Mouse (Mus musculus): ENCODE measurements at regions not wholly inside any gene's neighbourhood (a gene's known extent, or its start where the extent isn't known, plus 50 kb on each side); places are given as distances from the start of the nearest gene placed in this dataset.

DNA sequence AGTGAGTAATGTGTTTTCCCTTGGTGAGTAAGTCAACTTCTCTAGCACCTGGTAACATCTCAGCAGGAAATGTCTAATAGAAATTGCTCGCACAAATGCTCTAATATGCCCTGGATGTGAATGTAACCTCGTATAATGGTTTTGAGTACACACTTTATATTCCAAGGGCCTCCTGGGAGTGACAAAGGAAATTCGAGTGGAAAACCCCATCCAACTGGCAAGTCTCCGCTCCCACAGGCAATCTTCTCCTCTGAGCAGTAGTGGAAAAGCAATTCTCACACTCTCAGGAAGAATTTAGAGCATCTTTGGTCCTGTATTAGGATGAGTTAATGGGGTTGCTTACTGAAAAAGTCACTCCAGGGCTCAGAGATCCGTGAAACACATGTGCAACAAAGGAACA, 183.4 kb upstream of the Tll1 start:
- 64% methylated on average over 5 of the region's 5 CpGs for WGBS
- ATAC-seq = no peak
- Histone ChIP-seq H3K4me2 (ENCODE audit: low read length) (no peak overlapping the region), H3K9me3 (ENCODE audit: control insufficient read depth, low read length) (no peaks in the 10 kb centered on the region), H3K4me1 (replicated peaks; ENCODE audit: control insufficient read depth, insufficient read depth, low read length) (no peaks in the 10 kb centered on the region), H3K9ac (replicated peaks; ENCODE audit: low read depth, low read length) (no peak overlapping the region), H3K4me3 (replicated peaks; ENCODE audit: low read length) (no peak overlapping the region), H3K27me3 (replicated peaks; ENCODE audit: control insufficient read depth, insufficient read depth, low read length) (no peaks in the 10 kb centered on the region), H3K36me3 (ENCODE audit: control insufficient read depth, insufficient read depth) (no peaks in the 10 kb centered on the region), H3K27ac (ENCODE audit: low read length) (no peak overlapping the region)

DNA sequence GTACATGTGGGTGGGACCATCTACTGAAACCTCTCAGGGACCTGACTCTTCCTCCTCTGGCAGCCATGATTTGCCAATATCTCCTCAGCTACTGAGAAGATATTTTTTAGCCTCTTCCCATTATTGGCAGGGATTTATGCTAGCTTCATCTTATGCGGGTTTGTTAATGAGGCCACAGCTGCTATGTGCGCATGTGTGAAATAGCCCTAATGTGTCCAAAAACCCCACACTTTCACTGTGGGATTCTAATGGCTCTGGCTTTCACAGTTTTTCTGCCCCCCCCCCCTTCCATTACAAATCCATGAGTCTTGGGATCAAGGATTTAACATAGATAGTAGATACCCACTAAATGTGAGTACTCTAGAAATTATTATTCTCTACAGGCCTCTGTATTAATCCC, 182.2 kb upstream of the Tll1 start:
- H3K27me3 ChIP-seq (replicated peaks; ENCODE audit: control insufficient read depth, insufficient read depth, low read length) = no peaks in the 10 kb centered on the region
- H3K27ac ChIP-seq (ENCODE audit: low read length) = no peak overlapping the region
- ATAC-seq = peak; percentile 57; the same call in 1 of the 2 replicates
- no peaks in the 10 kb centered on the region for H3K36me3 ChIP-seq (ENCODE audit: control insufficient read depth, insufficient read depth)
- H3K9me3 ChIP-seq (ENCODE audit: control insufficient read depth, low read length) = no peaks in the 10 kb centered on the region
- WGBS = 57% methylated on average over 2 of the region's 2 CpGs
- H3K4me1 ChIP-seq (replicated peaks; ENCODE audit: control insufficient read depth, insufficient read depth, low read length) = no peaks in the 10 kb centered on the region
- no peak overlapping the region for H3K4me2 ChIP-seq (ENCODE audit: low read length)
- no peak overlapping the region for H3K4me3 ChIP-seq (replicated peaks; ENCODE audit: low read length)
- no peak overlapping the region for H3K9ac ChIP-seq (replicated peaks; ENCODE audit: low read depth, low read length)

DNA sequence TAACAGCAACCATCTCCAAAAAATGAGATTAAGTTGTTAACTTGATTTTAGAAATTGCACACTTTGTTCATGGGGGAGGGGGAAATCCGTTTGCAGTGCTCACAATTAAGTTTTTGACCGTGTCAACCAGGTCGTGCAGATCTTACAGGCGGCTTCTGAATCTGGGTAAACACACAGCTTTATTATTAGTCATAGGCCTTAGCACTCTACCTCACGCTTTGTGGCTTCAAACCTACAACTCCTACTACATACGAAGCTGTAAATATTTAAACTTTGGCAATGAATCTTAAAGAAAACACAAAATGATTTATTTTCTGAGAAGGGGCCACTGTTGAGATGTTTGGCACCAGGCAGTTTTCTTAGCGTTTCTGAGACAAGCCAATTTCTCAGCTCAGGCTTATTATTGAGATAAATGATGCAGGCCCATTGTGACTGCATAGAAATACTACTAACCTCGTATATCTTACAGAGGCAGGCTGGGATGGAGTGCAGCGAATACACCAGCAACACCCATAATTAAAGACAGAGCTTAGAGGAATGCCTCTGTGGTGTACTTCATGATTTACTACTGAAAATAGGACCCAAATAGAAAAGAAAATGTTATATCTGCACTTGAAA, 173.8 kb upstream of the Tll1 start:
- Histone ChIP-seq H3K27ac (ENCODE audit: low read length) (no peak overlapping the region), H3K4me3 (replicated peaks; ENCODE audit: low read length) (no peak overlapping the region), H3K36me3 (ENCODE audit: control insufficient read depth, insufficient read depth) (no peaks in the 10 kb centered on the region), H3K9ac (replicated peaks; ENCODE audit: low read depth, low read length) (no peak overlapping the region), H3K4me2 (ENCODE audit: low read length) (no peak overlapping the region), H3K4me1 (replicated peaks; ENCODE audit: control insufficient read depth, insufficient read depth, low read length) (no peaks in the 10 kb centered on the region), H3K27me3 (replicated peaks; ENCODE audit: control insufficient read depth, insufficient read depth, low read length) (no peaks in the 10 kb centered on the region), H3K9me3 (ENCODE audit: control insufficient read depth, low read length) (no peaks in the 10 kb centered on the region)
- 86% methylated on average over 9 of the region's 9 CpGs for WGBS
- ATAC-seq = no peak

DNA sequence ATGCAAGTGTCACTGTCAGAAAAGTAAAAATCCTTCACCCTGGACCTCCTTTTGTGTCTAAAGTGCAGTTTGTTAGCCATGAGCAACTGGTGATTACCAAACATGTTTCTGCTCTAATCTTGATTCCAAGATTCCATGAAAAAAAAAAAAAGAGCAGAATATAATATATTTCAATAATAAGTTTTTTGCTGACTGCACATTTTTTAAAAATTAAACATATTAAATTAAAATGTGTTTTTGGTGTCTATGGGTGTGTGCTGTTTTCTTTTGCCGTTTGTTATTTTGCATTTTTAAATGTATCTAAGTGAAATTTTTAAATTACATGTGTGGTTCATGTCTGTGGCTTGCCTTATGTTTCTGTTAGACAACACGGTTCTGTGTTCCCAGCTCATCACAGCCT, 171.8 kb upstream of the Tll1 start:
- ATAC-seq = no peak
- Histone ChIP-seq H3K27ac (ENCODE audit: low read length) (no peak overlapping the region), H3K4me2 (ENCODE audit: low read length) (no peak overlapping the region), H3K9me3 (ENCODE audit: control insufficient read depth, low read length) (no peaks in the 10 kb centered on the region), H3K4me1 (replicated peaks; ENCODE audit: control insufficient read depth, insufficient read depth, low read length) (no peaks in the 10 kb centered on the region), H3K4me3 (replicated peaks; ENCODE audit: low read length) (no peak overlapping the region), H3K27me3 (replicated peaks; ENCODE audit: control insufficient read depth, insufficient read depth, low read length) (no peaks in the 10 kb centered on the region), H3K9ac (replicated peaks; ENCODE audit: low read depth, low read length) (no peak overlapping the region), H3K36me3 (ENCODE audit: control insufficient read depth, insufficient read depth) (no peaks in the 10 kb centered on the region)
- 61% methylated on average over 2 of the region's 2 CpGs for WGBS

DNA sequence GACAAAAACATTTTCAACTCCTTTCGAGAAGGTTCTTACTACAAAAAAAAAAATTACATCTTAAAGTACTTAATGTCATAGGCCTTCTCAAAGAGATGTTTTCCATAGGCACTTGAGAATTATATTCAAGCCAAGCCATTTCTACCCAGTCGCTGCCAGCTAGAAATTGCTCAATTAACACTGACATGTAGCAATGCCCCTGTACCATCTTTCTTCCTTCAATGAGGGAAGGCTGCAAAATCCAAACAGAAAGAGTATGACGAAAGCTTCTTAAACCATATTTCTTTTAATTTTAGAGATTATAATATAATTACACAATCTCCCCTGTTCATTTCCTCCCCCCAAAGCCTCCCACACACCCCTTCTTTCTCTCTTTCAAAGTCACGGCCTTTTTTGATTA, 169.4 kb upstream of the Tll1 start:
- 87% methylated on average over 4 of the region's 4 CpGs for WGBS
- Histone ChIP-seq H3K4me2 (ENCODE audit: low read length) (no peak overlapping the region), H3K4me3 (replicated peaks; ENCODE audit: low read length) (no peak overlapping the region), H3K9ac (replicated peaks; ENCODE audit: low read depth, low read length) (no peak overlapping the region), H3K36me3 (ENCODE audit: control insufficient read depth, insufficient read depth) (no peaks in the 10 kb centered on the region), H3K27me3 (replicated peaks; ENCODE audit: control insufficient read depth, insufficient read depth, low read length) (no peaks in the 10 kb centered on the region), H3K9me3 (ENCODE audit: control insufficient read depth, low read length) (no peaks in the 10 kb centered on the region), H3K4me1 (replicated peaks; ENCODE audit: control insufficient read depth, insufficient read depth, low read length) (no peaks in the 10 kb centered on the region), H3K27ac (ENCODE audit: low read length) (no peak overlapping the region)
- ATAC-seq = no peak

DNA sequence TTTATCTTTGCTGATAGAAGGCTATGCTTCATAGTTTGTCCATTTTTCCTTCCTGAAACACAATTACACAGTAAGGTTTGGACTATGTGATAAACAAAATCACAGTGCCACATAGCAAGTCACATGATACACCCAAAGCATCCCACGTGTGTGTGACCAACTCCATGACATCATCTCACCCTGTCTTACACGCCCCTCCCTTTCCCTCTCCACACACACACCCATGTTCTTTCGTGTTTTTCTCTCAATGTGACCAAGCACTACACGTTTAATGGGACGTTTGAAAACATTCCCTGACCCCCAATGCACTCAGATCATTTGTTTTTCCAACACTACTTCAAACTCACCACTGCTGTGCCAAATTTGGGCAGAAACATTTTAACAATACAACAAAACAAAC, 168.9 kb upstream of the Tll1 start:
- no peak overlapping the region for H3K4me2 ChIP-seq (ENCODE audit: low read length)
- H3K27me3 ChIP-seq (replicated peaks; ENCODE audit: control insufficient read depth, insufficient read depth, low read length) = no peaks in the 10 kb centered on the region
- no peaks in the 10 kb centered on the region for H3K9me3 ChIP-seq (ENCODE audit: control insufficient read depth, low read length)
- H3K4me3 ChIP-seq (replicated peaks; ENCODE audit: low read length) = no peak overlapping the region
- no peak overlapping the region for H3K9ac ChIP-seq (replicated peaks; ENCODE audit: low read depth, low read length)
- no peaks in the 10 kb centered on the region for H3K36me3 ChIP-seq (ENCODE audit: control insufficient read depth, insufficient read depth)
- no peaks in the 10 kb centered on the region for H3K4me1 ChIP-seq (replicated peaks; ENCODE audit: control insufficient read depth, insufficient read depth, low read length)
- no peak overlapping the region for H3K27ac ChIP-seq (ENCODE audit: low read length)
- whole genome bisulfite sequencing = 63% methylated on average over 5 of the region's 5 CpGs
- no peak for ATAC-seq

DNA sequence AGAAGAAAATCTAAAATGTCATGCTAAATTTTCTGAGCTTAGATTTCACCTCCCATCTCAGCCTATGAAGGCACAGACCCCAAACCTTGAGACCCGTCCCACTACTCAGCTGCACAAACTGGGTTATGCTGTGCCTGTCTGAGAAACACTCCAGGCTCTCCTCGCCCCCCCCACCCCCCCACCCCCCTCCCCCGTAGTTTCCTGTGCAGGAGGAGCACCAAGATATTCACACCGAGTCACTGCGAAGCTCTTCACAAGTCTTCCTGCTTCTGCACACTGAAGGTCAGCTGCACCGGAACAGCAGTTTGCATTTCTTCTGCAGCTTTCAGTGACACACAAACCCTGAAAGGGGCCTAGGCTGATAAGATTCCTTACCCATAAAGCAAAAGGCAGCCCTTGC, 163.9 kb upstream of the Tll1 start:
- Histone ChIP-seq H3K4me2 (ENCODE audit: low read length) (no peak overlapping the region), H3K9ac (replicated peaks; ENCODE audit: low read depth, low read length) (no peak overlapping the region), H3K9me3 (ENCODE audit: control insufficient read depth, low read length) (no peaks in the 10 kb centered on the region), H3K4me1 (replicated peaks; ENCODE audit: control insufficient read depth, insufficient read depth, low read length) (no peaks in the 10 kb centered on the region), H3K27me3 (replicated peaks; ENCODE audit: control insufficient read depth, insufficient read depth, low read length) (no peaks in the 10 kb centered on the region), H3K36me3 (ENCODE audit: control insufficient read depth, insufficient read depth) (no peaks in the 10 kb centered on the region), H3K27ac (ENCODE audit: low read length) (no peak overlapping the region), H3K4me3 (replicated peaks; ENCODE audit: low read length) (no peak overlapping the region)
- WGBS = 64% methylated on average over 6 of the region's 6 CpGs
- no peak for ATAC-seq

DNA sequence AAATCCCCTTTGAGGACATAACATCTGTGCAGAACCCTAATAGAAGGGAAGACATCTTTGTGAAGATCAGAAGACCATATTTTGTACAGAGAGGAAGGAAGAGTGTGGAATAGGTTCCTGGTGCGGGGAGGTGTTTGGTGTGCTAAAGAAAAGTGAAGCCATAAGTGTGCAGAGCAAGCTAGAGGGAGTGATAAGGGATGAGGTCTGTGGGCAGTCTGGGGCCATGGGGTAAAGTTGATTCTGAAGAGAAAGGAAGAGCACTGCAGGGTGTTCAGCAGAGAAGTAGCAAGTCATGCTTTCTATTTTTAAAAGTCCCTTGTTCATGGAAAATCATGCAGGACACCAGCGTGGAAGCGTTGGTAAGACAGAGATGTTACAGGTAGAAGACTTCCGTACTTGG, 161.8 kb upstream of the Tll1 start:
- WGBS = 95% methylated on average over 4 of the region's 4 CpGs
- Histone ChIP-seq H3K27me3 (replicated peaks; ENCODE audit: control insufficient read depth, insufficient read depth, low read length) (no peaks in the 10 kb centered on the region), H3K4me3 (replicated peaks; ENCODE audit: low read length) (no peak overlapping the region), H3K4me1 (replicated peaks; ENCODE audit: control insufficient read depth, insufficient read depth, low read length) (no peaks in the 10 kb centered on the region), H3K36me3 (ENCODE audit: control insufficient read depth, insufficient read depth) (no peaks in the 10 kb centered on the region), H3K9me3 (ENCODE audit: control insufficient read depth, low read length) (no peaks in the 10 kb centered on the region), H3K4me2 (ENCODE audit: low read length) (no peak overlapping the region), H3K27ac (ENCODE audit: low read length) (no peak overlapping the region), H3K9ac (replicated peaks; ENCODE audit: low read depth, low read length) (no peak overlapping the region)
- ATAC-seq = no peak

DNA sequence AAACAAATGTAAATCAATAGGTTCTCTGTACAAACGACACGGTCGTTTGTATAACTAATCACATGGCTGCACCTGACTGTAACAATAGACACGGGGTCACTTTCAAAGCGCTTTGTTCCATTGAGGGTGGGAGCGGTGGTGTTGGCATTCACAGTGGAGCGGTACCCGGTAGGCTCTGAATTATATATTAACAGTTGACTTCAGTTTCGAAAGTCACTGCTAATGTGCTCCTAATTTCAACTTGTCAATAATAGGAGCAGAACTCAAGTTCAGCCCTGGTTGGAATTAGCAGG, 160.8 kb upstream of the Tll1 start:
- H3K9ac ChIP-seq (replicated peaks; ENCODE audit: low read depth, low read length) = no peak overlapping the region
- H3K4me1 ChIP-seq (replicated peaks; ENCODE audit: control insufficient read depth, insufficient read depth, low read length) = no peaks in the 10 kb centered on the region
- H3K4me3 ChIP-seq (replicated peaks; ENCODE audit: low read length) = no peak overlapping the region
- no peak for ATAC-seq
- no peaks in the 10 kb centered on the region for H3K36me3 ChIP-seq (ENCODE audit: control insufficient read depth, insufficient read depth)
- WGBS = 33% methylated on average over 9 of the region's 9 CpGs
- H3K9me3 ChIP-seq (ENCODE audit: control insufficient read depth, low read length) = no peaks in the 10 kb centered on the region
- H3K27me3 ChIP-seq (replicated peaks; ENCODE audit: control insufficient read depth, insufficient read depth, low read length) = no peaks in the 10 kb centered on the region
- no peak overlapping the region for H3K27ac ChIP-seq (ENCODE audit: low read length)
- no peak overlapping the region for H3K4me2 ChIP-seq (ENCODE audit: low read length)

DNA sequence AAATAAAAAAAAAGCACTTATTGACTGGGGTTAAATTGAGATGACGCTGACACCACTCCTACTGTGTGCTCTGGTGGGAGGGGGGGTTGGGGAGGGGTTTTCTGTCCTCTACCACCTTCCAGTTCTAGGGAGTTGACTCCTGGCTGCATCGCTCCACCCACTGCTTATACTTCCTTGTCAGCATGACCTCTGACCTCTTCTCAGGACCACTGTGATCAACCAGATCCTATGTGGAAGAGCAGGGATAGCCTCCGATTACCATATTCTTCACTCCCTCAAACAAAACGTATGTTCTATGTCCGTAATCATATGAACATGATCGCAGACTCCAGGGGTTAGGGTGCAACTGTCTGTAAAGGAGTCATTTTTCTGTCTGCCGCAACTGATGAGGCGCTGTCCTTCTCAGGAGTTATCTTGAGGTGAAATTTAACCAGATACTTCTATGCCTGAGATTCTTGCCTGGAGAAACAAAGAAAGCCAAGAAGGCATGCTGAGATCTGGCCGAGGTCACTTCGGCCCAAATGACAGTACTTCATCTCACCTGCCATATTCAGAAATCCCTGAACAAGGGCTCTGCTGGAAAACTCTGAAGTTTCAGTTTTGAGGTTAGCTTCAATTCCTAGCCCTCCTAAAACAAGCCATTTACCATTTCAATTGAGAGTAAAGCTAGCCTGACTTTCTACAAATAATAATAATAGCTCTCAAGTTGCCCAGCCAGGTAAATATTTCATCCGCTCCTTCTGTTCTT, 160.3 kb upstream of the Tll1 start:
- Histone ChIP-seq H3K27me3 (replicated peaks; ENCODE audit: control insufficient read depth, insufficient read depth, low read length) (no peaks in the 10 kb centered on the region), H3K27ac (ENCODE audit: low read length) (no peak overlapping the region), H3K4me1 (replicated peaks; ENCODE audit: control insufficient read depth, insufficient read depth, low read length) (no peaks in the 10 kb centered on the region), H3K36me3 (ENCODE audit: control insufficient read depth, insufficient read depth) (no peaks in the 10 kb centered on the region), H3K4me2 (ENCODE audit: low read length) (no peak overlapping the region), H3K9ac (replicated peaks; ENCODE audit: low read depth, low read length) (no peak overlapping the region), H3K4me3 (replicated peaks; ENCODE audit: low read length) (no peak overlapping the region), H3K9me3 (ENCODE audit: control insufficient read depth, low read length) (no peaks in the 10 kb centered on the region)
- WGBS = 83% methylated on average over 11 of the region's 11 CpGs
- no peak for ATAC-seq

All from forebrain, embryonic 16.5 days (tissue).